Mouse (Mus musculus) heart, embryonic 12.5 days (tissue): ENCODE data around the gene Baiap2l1. TPM values are rescaled to one million over a fixed set of nuclear protein-coding genes. Genes with fewer than 3 reads are reported as not detected.
"Not testable (repeated sequence)": the region's sequence is repeated elsewhere in the genome, so short reads cannot be mapped to it uniquely, and the experiment has no call there.

Source experiments
- ATAC-seq: fragments of 200-750 bp; cut with Nextera tagmentation; 2 replicates; pipeline ENCODE4 v1.8.0; 2017; ENCODE audit warnings: moderate TSS enrichment, moderate library complexity; ENCODE audit not compliant: insufficient number of reproducible peaks, low FRiP score
- H3K27ac ChIP-seq: fragments of 300-500 bp; sonication (generic); 2 replicates; pipeline ENCODE4 v1.5.1; 2016; ENCODE audit warnings: mild to moderate bottlenecking, moderate library complexity; ENCODE audit not compliant: poor library complexity, severe bottlenecking
- H3K27me3 ChIP-seq: fragments of 300-500 bp; sonication (generic); replicated peaks from 2 replicates; pipeline ENCODE4 v1.6.1; 2016; ENCODE audit warnings: mild to moderate bottlenecking, moderate library complexity
- H3K36me3 ChIP-seq: fragments of 300-500 bp; sonication (generic); 2 replicates; pipeline ENCODE4 v1.6.1; 2016; ENCODE audit warnings: mild to moderate bottlenecking, moderate library complexity
- H3K4me1 ChIP-seq: fragments of 300-500 bp; sonication (generic); replicated peaks from 2 replicates; pipeline ENCODE4 v1.6.1; 2016; ENCODE audit warnings: mild to moderate bottlenecking
- H3K4me2 ChIP-seq: fragments of 300-500 bp; sonication (generic); 2 replicates; pipeline ENCODE4 v1.6.1; 2016; ENCODE audit warnings: mild to moderate bottlenecking, moderate library complexity
- H3K4me3 ChIP-seq: fragments of 300-500 bp; sonication (generic); 2 replicates; pipeline ENCODE4 v1.5.1; 2016; ENCODE audit warnings: mild to moderate bottlenecking
- H3K9ac ChIP-seq: fragments of 300-500 bp; sonication (generic); 2 replicates; pipeline ENCODE4 v1.6.1; 2016; ENCODE audit warnings: mild to moderate bottlenecking, moderate library complexity
- H3K9me3 ChIP-seq: fragments of 300-500 bp; sonication (generic); replicated peaks from 2 replicates; pipeline ENCODE4 v1.6.1; 2016; ENCODE audit warnings: mild to moderate bottlenecking, moderate library complexity
- WGBS: fragments of 180-500 bp; shearing (Covaris S2); methylation state at CpG from one replicate; pipeline ENCODE4 v1.1.7; 2016; 5-methylcytosine and 5-hydroxymethylcytosine counted together
- polyA plus RNA-seq: library from polyadenylated mRNA; unstranded; fragments of >200 nt; fragmentation: Nextera tagmentation; extraction: Ambion mirVana; gene quantifications from 2 replicates; pipeline ENCODE4 v1.2.1, GENCODE M21; 2016

Gene Baiap2l1
- polyA plus RNA-seq, 1 experiment from 2014 or later, result 11.5 TPM

DNA sequence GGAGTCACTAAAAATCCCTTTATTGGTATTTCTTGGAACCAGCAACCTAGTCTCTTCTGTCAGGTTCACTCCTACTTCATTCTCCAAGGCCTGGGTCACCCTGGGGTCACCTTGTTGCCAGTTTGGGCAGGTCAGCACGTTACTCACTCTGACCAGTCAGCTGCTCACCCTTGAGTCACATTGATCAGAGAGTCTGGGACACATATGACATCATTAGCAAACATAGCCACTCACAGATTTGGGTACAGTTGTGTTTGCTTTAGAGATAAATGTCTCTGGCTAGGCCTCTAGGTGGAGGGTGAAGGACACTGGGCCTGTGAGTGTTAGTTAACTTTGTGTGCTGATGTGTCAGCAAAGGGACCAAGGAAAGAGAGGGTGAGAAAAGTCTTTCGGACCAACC, 14.3 kb upstream of the Baiap2l1 start:
- H3K4me2 ChIP-seq, result no peak overlapping the region
- peaks cover 4% of the 10 kb centered on the region; the same call in 1 of the 2 replicates for H3K9me3 ChIP-seq
- H3K4me3 ChIP-seq, result no peak overlapping the region
- no peaks in the 10 kb centered on the region for H3K36me3 ChIP-seq
- H3K27ac ChIP-seq, result no peak overlapping the region
- no peak for ATAC-seq
- WGBS, result 28% methylated on average over 2 of the region's 2 CpGs
- peaks cover 6% of the 10 kb centered on the region for H3K4me1 ChIP-seq
- H3K9ac ChIP-seq, result no peak overlapping the region
- H3K27me3 ChIP-seq, result no peaks in the 10 kb centered on the region

- ATAC-seq, result no peak
- Histone ChIP-seq H3K27ac (no peak overlapping the region), H3K4me1 (peaks cover 6% of the 10 kb centered on the region), H3K36me3 (no peaks in the 10 kb centered on the region), H3K9me3 (no peaks in the 10 kb centered on the region), H3K4me3 (no peak overlapping the region), H3K9ac (no peak overlapping the region), H3K4me2 (no peak overlapping the region), H3K27me3 (no peaks in the 10 kb centered on the region)
- WGBS, result 6% methylated on average over 6 of the region's 6 CpGs
Observed at GRCm38 (mm10) chr5:144370986-144371385, 13.1 kb upstream of the Baiap2l1 start.

DNA sequence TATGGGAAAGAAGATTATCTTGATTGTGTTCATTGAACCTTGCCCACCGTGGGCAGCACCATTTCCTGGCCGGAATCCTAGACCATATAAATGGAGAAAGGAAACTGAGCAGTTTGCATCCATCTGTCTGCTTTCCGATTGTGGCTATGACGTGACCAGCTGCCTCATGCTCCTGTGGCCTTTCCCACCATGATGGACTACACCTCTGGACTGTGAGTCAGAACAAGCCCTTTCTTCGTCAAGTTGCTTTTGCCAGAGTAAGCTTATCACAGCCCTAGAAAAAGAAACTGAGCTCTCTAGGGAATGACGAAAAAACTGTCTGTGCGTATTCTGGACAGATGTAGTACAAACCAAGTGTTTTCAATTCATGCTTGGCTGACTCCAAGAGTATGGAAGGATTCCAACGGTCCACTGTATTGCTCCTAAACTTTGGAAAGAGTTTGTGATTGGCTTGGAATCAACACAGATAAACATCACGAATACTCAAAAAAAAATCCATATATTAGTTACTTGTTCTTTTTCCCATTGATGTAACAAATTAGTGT, 10.8 kb upstream of the Baiap2l1 start:
- no peak for ATAC-seq
- Histone ChIP-seq H3K27me3 (no peaks in the 10 kb centered on the region), H3K4me2 (no peak overlapping the region), H3K4me1 (peaks cover 6% of the 10 kb centered on the region), H3K9me3 (no peaks in the 10 kb centered on the region), H3K4me3 (no peak overlapping the region), H3K27ac (no peak overlapping the region), H3K36me3 (no peaks in the 10 kb centered on the region), H3K9ac (no peak overlapping the region)
- WGBS, result 74% methylated on average over 9 of the region's 9 CpGs

GRCm38 (mm10) chr5:144366551-144366950, 8.6 kb upstream of the Baiap2l1 start:
- not testable (repeated sequence) for H3K4me1 ChIP-seq, H3K9ac ChIP-seq, H3K9me3 ChIP-seq, H3K4me3 ChIP-seq, H3K36me3 ChIP-seq, H3K4me2 ChIP-seq, H3K27me3 ChIP-seq, H3K27ac ChIP-seq, ATAC-seq
- WGBS, result 71% methylated on average over 6 of the region's 6 CpGs

DNA sequence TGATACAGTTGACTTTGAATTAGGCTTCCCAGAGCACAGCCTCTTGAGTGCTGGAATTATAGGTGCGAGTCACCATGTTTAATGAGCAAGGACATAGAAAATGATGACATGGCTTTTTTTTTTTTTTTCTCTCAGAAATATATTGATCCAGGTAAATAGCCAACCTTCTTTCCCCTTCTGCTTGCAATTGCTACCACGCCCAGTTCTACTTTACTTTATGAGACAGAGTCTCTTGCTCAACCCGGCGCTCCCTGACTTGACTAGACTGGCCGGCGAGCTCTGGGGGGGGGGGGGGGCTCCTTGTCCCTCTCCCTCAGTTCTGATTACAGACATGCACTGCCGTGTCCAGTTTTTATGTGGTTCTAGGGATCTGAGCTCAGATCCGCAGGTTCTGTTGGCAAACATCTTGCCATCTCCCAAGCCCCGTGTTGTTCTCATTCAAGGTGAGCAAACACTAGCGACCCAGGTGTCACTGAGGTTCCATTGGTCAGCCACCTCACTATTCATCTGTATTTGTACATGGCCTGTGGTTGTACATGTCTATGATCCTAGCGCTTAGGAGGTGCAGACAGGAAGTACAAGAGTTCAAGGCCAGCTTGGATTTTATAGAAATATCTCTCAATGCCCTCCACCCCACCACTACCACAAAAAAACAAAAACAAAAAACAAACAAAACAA, 6.9 kb upstream of the Baiap2l1 start:
- no peaks in the 10 kb centered on the region for H3K36me3 ChIP-seq
- H3K4me2 ChIP-seq, result no peak overlapping the region
- H3K9ac ChIP-seq, result no peak overlapping the region
- no peak overlapping the region for H3K27ac ChIP-seq
- WGBS, result 89% methylated on average over 11 of the region's 11 CpGs
- no peaks in the 10 kb centered on the region for H3K27me3 ChIP-seq
- no peaks in the 10 kb centered on the region; the same call in 1 of the 2 replicates for H3K4me1 ChIP-seq
- H3K4me3 ChIP-seq, result no peak overlapping the region
- H3K9me3 ChIP-seq, result no peaks in the 10 kb centered on the region
- ATAC-seq, result no peak

DNA sequence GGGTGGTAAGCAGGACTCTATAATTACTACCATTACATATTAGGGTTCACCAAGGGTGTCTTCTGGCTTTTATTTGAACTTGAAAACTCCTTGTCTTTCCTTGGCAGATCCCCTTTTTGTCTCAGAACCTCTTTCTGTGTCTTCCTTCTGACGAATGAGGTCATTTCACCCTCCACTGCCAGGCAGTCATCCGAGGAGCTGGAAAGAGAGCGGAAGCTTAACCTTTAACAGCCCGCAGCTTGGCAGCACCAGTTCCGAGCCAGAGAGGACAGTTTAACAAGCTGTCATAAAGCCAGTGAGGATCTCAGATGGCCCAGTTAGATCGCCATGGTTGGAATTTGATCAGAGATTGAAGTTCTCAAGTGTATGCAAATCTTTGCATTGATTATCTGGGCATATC, 2.4 kb upstream of the Baiap2l1 start:
- H3K27me3 ChIP-seq, result no peaks in the 10 kb centered on the region
- no peak overlapping the region for H3K4me2 ChIP-seq
- no peak overlapping the region for H3K4me3 ChIP-seq
- no peaks in the 10 kb centered on the region for H3K36me3 ChIP-seq
- H3K4me1 ChIP-seq, result peaks cover 4% of the 10 kb centered on the region
- H3K9me3 ChIP-seq, result no peaks in the 10 kb centered on the region
- WGBS, result 63% methylated on average over 6 of the region's 6 CpGs
- no peak for ATAC-seq
- no peak overlapping the region for H3K27ac ChIP-seq
- no peak overlapping the region for H3K9ac ChIP-seq

GRCm38 (mm10) chr5:144359886-144360285, 2.0 kb upstream of the Baiap2l1 start:
- Histone ChIP-seq H3K27ac (no peak overlapping the region), H3K9me3 (no peaks in the 10 kb centered on the region), H3K36me3 (no peaks in the 10 kb centered on the region), H3K4me2 (no peak overlapping the region), H3K4me1 (peaks cover 4% of the 10 kb centered on the region), H3K4me3 (no peak overlapping the region), H3K9ac (no peak overlapping the region), H3K27me3 (no peaks in the 10 kb centered on the region)
- WGBS, result 70% methylated on average over 6 of the region's 6 CpGs
- no peak for ATAC-seq

DNA sequence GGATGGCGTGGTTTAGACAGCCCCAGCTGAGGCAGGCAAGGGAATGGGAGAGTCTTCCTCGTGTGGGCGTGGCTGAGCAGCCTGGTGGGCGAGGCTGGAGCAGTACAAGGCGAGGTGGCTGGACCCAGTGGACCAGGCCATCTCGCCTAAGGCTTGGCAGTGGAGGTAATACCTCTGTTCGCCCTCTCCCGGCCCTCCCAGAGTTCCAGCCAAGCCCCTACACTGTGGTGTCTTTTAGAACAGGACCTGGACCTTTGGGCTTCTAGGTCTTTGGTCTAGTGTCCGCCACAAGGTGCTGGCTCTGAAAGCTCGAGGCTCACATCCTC, 643 bp upstream of the Baiap2l1 start:
- Histone ChIP-seq H3K9ac (peak overlapping the region; percentile 68), H3K36me3 (no peaks in the 10 kb centered on the region), H3K4me1 (peaks cover 4% of the 10 kb centered on the region), H3K9me3 (no peaks in the 10 kb centered on the region), H3K4me3 (peak overlapping the region; percentile 62), H3K4me2 (peak overlapping the region; percentile 74), H3K27ac (peak overlapping the region; percentile 66; the same call in 1 of the 2 replicates), H3K27me3 (no peaks in the 10 kb centered on the region)
- ATAC-seq, result no peak
- WGBS, result 8% methylated on average over 10 of the region's 10 CpGs

DNA sequence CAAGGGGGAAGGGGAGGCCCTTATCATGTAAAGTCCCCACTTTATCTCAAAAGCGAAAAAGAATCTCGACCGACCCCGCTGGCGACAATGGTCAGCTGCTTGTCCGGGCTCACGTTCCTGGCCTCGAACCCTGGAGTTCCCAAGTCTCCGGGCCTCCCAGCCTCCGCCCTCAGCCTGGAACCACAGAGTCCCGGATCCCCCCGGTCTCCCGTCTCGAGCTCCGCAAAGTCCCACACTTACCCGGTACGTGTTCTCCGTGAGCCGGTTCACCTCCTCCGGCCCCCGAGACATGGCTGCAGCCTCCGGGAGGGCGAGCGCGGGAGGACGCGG, 396 bp downstream of the Baiap2l1 start:
- H3K36me3 ChIP-seq, result no peaks in the 10 kb centered on the region
- no peak for ATAC-seq
- no peaks in the 10 kb centered on the region for H3K27me3 ChIP-seq
- H3K9me3 ChIP-seq, result no peaks in the 10 kb centered on the region
- H3K4me3 ChIP-seq, result peak overlapping the region; percentile 62
- H3K9ac ChIP-seq, result peak overlapping the region; percentile 68
- WGBS, result 0% methylated on average over 27 of the region's 27 CpGs
- H3K4me1 ChIP-seq, result peaks cover 4% of the 10 kb centered on the region
- H3K4me2 ChIP-seq, result peak overlapping the region; percentile 74
- H3K27ac ChIP-seq, result peak overlapping the region; percentile 66

GRCm38 (mm10) chr5:144356776-144357455, 996 bp downstream of the Baiap2l1 start:
- H3K4me3 ChIP-seq, result peak overlapping the region; percentile 62
- no peaks in the 10 kb centered on the region for H3K9me3 ChIP-seq
- no peak overlapping the region for H3K27ac ChIP-seq
- ATAC-seq, result no peak
- peak overlapping the region; percentile 74 for H3K4me2 ChIP-seq
- H3K27me3 ChIP-seq, result no peaks in the 10 kb centered on the region
- no peaks in the 10 kb centered on the region for H3K36me3 ChIP-seq
- H3K4me1 ChIP-seq, result peaks cover 4% of the 10 kb centered on the region
- H3K9ac ChIP-seq, result peak overlapping the region; percentile 68
- WGBS, result 10% methylated on average over 17 of the region's 17 CpGs

DNA sequence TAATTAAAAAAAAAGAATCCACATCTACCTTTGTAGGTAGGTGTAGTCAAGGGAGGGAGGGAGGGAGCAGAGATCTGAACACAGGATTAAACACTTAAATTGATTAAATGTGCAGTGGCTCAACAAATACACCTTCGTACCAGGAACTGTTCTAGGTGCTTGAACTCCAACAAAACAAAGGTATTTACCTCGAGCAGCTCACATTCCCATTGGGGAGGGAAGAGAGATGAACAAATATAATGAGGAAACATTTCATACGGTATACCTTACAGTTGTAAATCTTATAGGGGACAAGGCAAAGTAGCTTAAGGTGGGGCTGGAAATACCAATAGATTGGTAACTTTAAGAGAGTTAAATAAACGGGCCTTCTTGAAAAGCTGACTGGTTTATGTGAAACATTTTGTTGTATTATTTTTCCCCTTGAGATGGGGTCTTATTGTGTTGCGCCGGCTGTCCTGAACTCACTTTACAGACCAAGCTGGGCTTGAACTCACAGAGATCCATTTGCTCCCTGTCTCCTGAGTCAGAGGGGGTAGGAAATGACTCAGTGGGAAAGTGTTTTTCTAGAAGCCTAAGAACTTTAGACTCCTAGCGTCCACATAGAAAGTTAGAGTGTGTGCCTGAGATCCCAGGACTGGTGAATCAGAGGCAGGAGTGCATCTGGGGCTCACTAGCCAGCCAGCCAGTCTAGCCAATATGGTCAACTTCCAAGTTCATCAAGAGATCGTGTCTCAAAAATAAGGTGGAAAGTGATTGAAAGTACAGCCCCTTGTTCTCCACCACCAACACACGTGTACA, 5.5 kb downstream of the Baiap2l1 start:
- no peak overlapping the region for H3K4me3 ChIP-seq
- no peaks in the 10 kb centered on the region for H3K4me1 ChIP-seq
- no peaks in the 10 kb centered on the region for H3K36me3 ChIP-seq
- no peak for ATAC-seq
- H3K4me2 ChIP-seq, result no peak overlapping the region
- H3K9ac ChIP-seq, result no peak overlapping the region
- H3K27me3 ChIP-seq, result no peaks in the 10 kb centered on the region
- WGBS, result 82% methylated on average over 9 of the region's 9 CpGs
- H3K9me3 ChIP-seq, result no peaks in the 10 kb centered on the region; the same call in 1 of the 2 replicates
- H3K27ac ChIP-seq, result no peak overlapping the region
